Mouse (Mus musculus) thymus, postnatal 36 days (tissue): Measurements from ENCODE around the gene Hapln2.

Source experiments
- DNase-seq, 2 experiments: peaks; one replicate each; pipeline ENCODE4 v3.0.0; 2022; ENCODE audit warnings: mixed read lengths in 2 of 2

Hapln2 gene

GRCm38 (mm10) chr3:87980085-87980484, 47.3 kb downstream of the Hapln2 start:
- DNase-seq = no peak

- no peak for DNase-seq
Measured at GRCm38 (mm10) chr3:87979493-87979892, 47.9 kb downstream of the Hapln2 start.

- DNase-seq = no peak
Measured at GRCm38 (mm10) chr3:87974381-87974987, 52.9 kb downstream of the Hapln2 start.

GRCm38 (mm10) chr3:87973593-87974380, 53.6 kb downstream of the Hapln2 start:
- DNase-seq = no peak

GRCm38 (mm10) chr3:87972776-87973175, 54.6 kb downstream of the Hapln2 start:
- no peak for DNase-seq

- no peak for DNase-seq
Measured at GRCm38 (mm10) chr3:87972203-87972664, 55.1 kb downstream of the Hapln2 start.
